Mouse (Mus musculus): ENCODE measurements around the gene Zfp84. TPM values are rescaled to one million over a fixed set of nuclear protein-coding genes. Genes with fewer than 3 reads are reported as not detected.

Zfp84 gene
- polyA plus RNA-seq, 1 experiment = 4.7 TPM

GRCm38 (mm10) chr7:29785023-29785422 is 16.7 kb downstream of the Zfp84 start:
- no peaks in the 10 kb centered on the region for H3K36me3 ChIP-seq (ENCODE audit: control insufficient read depth, insufficient read depth)

GRCm38 (mm10) chr7:29785888-29786287 is 17.5 kb downstream of the Zfp84 start:
- Histone ChIP-seq H3K79me2 (ENCODE audit: control insufficient read depth, insufficient read depth) (no peaks in the 10 kb centered on the region), H3ac (ENCODE audit: control insufficient read depth, insufficient read length) (no peak overlapping the region), H3K4me3 (no peak overlapping the region), H3K36me3 (ENCODE audit: control insufficient read depth, insufficient read depth) (no peaks in the 10 kb centered on the region), H3K27me3 (ENCODE audit: control insufficient read depth, insufficient read depth, insufficient read length) (no peaks in the 10 kb centered on the region), H3K4me2 (ENCODE audit: low read depth) (peak overlapping the region; percentile 34)
- TF ChIP-seq POLR2A (IDR thresholded peaks at IDR 0.05; ENCODE audit: insufficient read length, low read depth) (no peak), MYOD1 (IDR thresholded peaks at IDR 0.05; ENCODE audit: control insufficient read depth in 1 of 3, insufficient read length in 2 of 3, low read depth in 2 of 3) (no peak), TCF12 (IDR thresholded peaks at IDR 0.05; ENCODE audit: insufficient read depth, poor library complexity, severe bottlenecking) (no peak), TCF3 (IDR thresholded peaks at IDR 0.05; ENCODE audit: insufficient read length, low read depth) (no peak), SRF (IDR thresholded peaks at IDR 0.05; ENCODE audit: control insufficient read depth, insufficient read length, low read depth) (no peak)

More at GRCm38 (mm10) chr7:29785023-29785422, 16.7 kb downstream of the Zfp84 start:
- Histone ChIP-seq H3K27me3 (ENCODE audit: control insufficient read depth, insufficient read depth, insufficient read length) (no peaks in the 10 kb centered on the region), H3K79me2 (ENCODE audit: control insufficient read depth, insufficient read depth) (no peaks in the 10 kb centered on the region), H3K4me3 (peak overlapping the region; percentile 64), H3ac (ENCODE audit: control insufficient read depth, insufficient read length) (peak overlapping the region; percentile 76), H3K4me2 (ENCODE audit: low read depth) (peak overlapping the region; percentile 86)
- TF ChIP-seq MYOG (IDR thresholded peaks at IDR 0.05; ENCODE audit: control insufficient read depth in 1 of 3, insufficient read depth in 1 of 3, insufficient read length in 2 of 3, low read depth in 2 of 3) (no peak), TCF12 (IDR thresholded peaks at IDR 0.05; ENCODE audit: insufficient read depth, poor library complexity, severe bottlenecking) (no peak), POLR2AphosphoS2 (IDR thresholded peaks at IDR 0.05; ENCODE audit: insufficient read length, low read depth) (no peak), SRF (IDR thresholded peaks at IDR 0.05; ENCODE audit: control insufficient read depth, insufficient read length, low read depth) (no peak), E2F4 (IDR thresholded peaks at IDR 0.05; ENCODE audit: insufficient read depth) (no peak), TCF3 (IDR thresholded peaks at IDR 0.05; ENCODE audit: insufficient read length, low read depth) (no peak), POLR2A (IDR thresholded peaks at IDR 0.05; ENCODE audit: insufficient read length, low read depth) (no peak), REST (IDR thresholded peaks at IDR 0.05; ENCODE audit: insufficient read depth, insufficient read length) (no peak)

- Histone ChIP-seq H3K4me3 (no peak overlapping the region), H3K4me2 (ENCODE audit: low read depth) (no peak overlapping the region), H3K79me2 (ENCODE audit: control insufficient read depth, insufficient read depth) (no peaks in the 10 kb centered on the region), H3K36me3 (ENCODE audit: control insufficient read depth, insufficient read depth) (no peaks in the 10 kb centered on the region), H3K27me3 (ENCODE audit: control insufficient read depth, insufficient read depth, insufficient read length) (no peaks in the 10 kb centered on the region), H3ac (ENCODE audit: control insufficient read depth, insufficient read length) (no peak overlapping the region)
- TF ChIP-seq REST (IDR thresholded peaks at IDR 0.05; ENCODE audit: insufficient read depth, insufficient read length) (no peak), POLR2A (IDR thresholded peaks at IDR 0.05; ENCODE audit: insufficient read length, low read depth) (no peak), CEBPB (IDR thresholded peaks at IDR 0.05; ENCODE audit: insufficient read depth, poor library complexity, severe bottlenecking) (no peak), E2F4 (IDR thresholded peaks at IDR 0.05; ENCODE audit: insufficient read depth) (no peak), POLR2AphosphoS2 (IDR thresholded peaks at IDR 0.05; ENCODE audit: insufficient read length, low read depth) (no peak), MYOG (IDR thresholded peaks at IDR 0.05; ENCODE audit: control insufficient read depth in 1 of 3, insufficient read depth in 1 of 3, insufficient read length in 2 of 3, low read depth in 2 of 3) (no peak), MYOD1 (IDR thresholded peaks at IDR 0.05; ENCODE audit: control insufficient read depth in 1 of 3, insufficient read length in 2 of 3, low read depth in 2 of 3) (no peak), SRF (IDR thresholded peaks at IDR 0.05; ENCODE audit: control insufficient read depth, insufficient read length, low read depth) (no peak), TCF12 (IDR thresholded peaks at IDR 0.05; ENCODE audit: insufficient read depth, poor library complexity, severe bottlenecking) (no peak), MAX (IDR thresholded peaks at IDR 0.05; ENCODE audit: low read depth) (no peak), TCF3 (IDR thresholded peaks at IDR 0.05; ENCODE audit: insufficient read length, low read depth) (no peak), USF1 (IDR thresholded peaks at IDR 0.05; ENCODE audit: low read depth) (no peak)
These were observed 24.6 kb downstream of the Zfp84 start for GRCm38 (mm10) chr7:29792906-29793305.

- TF ChIP-seq POLR2A (IDR thresholded peaks at IDR 0.05; ENCODE audit: insufficient read length, low read depth) = no peak
- TF ChIP-seq TCF3 (IDR thresholded peaks at IDR 0.05; ENCODE audit: insufficient read length, low read depth) = no peak
- no peak for TF ChIP-seq USF1 (IDR thresholded peaks at IDR 0.05; ENCODE audit: low read depth)
- TF ChIP-seq MAX (IDR thresholded peaks at IDR 0.05; ENCODE audit: low read depth) = no peak
- no peak overlapping the region for H3K4me3 ChIP-seq
- no peak overlapping the region for H3ac ChIP-seq (ENCODE audit: control insufficient read depth, insufficient read length)
- no peak overlapping the region for H3K4me2 ChIP-seq (ENCODE audit: low read depth)
- H3K79me2 ChIP-seq (ENCODE audit: control insufficient read depth, insufficient read depth) = no peaks in the 10 kb centered on the region
- H3K36me3 ChIP-seq (ENCODE audit: control insufficient read depth, insufficient read depth) = no peaks in the 10 kb centered on the region
- H3K27me3 ChIP-seq (ENCODE audit: control insufficient read depth, insufficient read depth, insufficient read length) = no peaks in the 10 kb centered on the region
These were observed 38.7 kb downstream of the Zfp84 start for GRCm38 (mm10) chr7:29807046-29807445.

- H3K36me3 ChIP-seq (ENCODE audit: control insufficient read depth, insufficient read depth) = no peaks in the 10 kb centered on the region
- no peak overlapping the region for H3K4me3 ChIP-seq
- no peak overlapping the region for H3ac ChIP-seq (ENCODE audit: control insufficient read depth, insufficient read length)
- peaks cover 8% of the 10 kb centered on the region for H3K79me2 ChIP-seq (ENCODE audit: control insufficient read depth, insufficient read depth)
- no peak for TF ChIP-seq USF1 (IDR thresholded peaks at IDR 0.05; ENCODE audit: low read depth)
- TF ChIP-seq MYOD1 (IDR thresholded peaks at IDR 0.05; ENCODE audit: control insufficient read depth in 1 of 3, insufficient read length in 2 of 3, low read depth in 2 of 3) = peak in 1 of 3 experiments; percentile 75
- peak in 2 of 3 experiments; percentile 71 to 74 for TF ChIP-seq MYOG (IDR thresholded peaks at IDR 0.05; ENCODE audit: control insufficient read depth in 1 of 3, insufficient read depth in 1 of 3, insufficient read length in 2 of 3, low read depth in 2 of 3)
- peak overlapping the region; percentile 47 for H3K4me2 ChIP-seq (ENCODE audit: low read depth)
- H3K27me3 ChIP-seq (ENCODE audit: control insufficient read depth, insufficient read depth, insufficient read length) = no peaks in the 10 kb centered on the region
These were observed 43.9 kb downstream of the Zfp84 start for GRCm38 (mm10) chr7:29812244-29812643.

Data from myocyte (in vitro differentiated cells).